Mouse (Mus musculus): Measurements from ENCODE around the gene A230050P20Rik. TPM values are rescaled to one million over a fixed set of nuclear protein-coding genes. Genes with fewer than 3 reads are reported as not detected.

The A230050P20Rik gene
- total RNA-seq, 2 experiments from 2014 or later, result 54.4 to 57.9 TPM

- intact Hi-C loops (cut with DNase I), result no loop called here
- no peak for DNase-seq (ENCODE audit: low spot score in 2 of 2)
These were observed 2.0 kb downstream of the A230050P20Rik start for GRCm38 (mm10) chr9:20870211-20871173.

GRCm38 (mm10) chr9:20872991-20873390 is 4.5 kb downstream of the A230050P20Rik start:
- no peak for DNase-seq (ENCODE audit: low spot score in 2 of 2)
- intact Hi-C loops (cut with DNase I), result no loop called here

- intact Hi-C loops (cut with DNase I), result no loop called here
- no peak for DNase-seq (ENCODE audit: low spot score in 2 of 2)
These were observed 5.1 kb downstream of the A230050P20Rik start for GRCm38 (mm10) chr9:20873521-20873920.

GRCm38 (mm10) chr9:20875021-20875790 is 6.8 kb downstream of the A230050P20Rik start:
- DNase-seq (ENCODE audit: low spot score in 2 of 2), result peak in 1 of 2 experiments; percentile 66

GRCm38 (mm10) chr9:20876318-20877117 is 8.1 kb downstream of the A230050P20Rik start:
- intact Hi-C loops (cut with DNase I), result no loop called here
- no peak for DNase-seq (ENCODE audit: low spot score in 2 of 2)

More at GRCm38 (mm10) chr9:20875021-20875790, 6.8 kb downstream of the A230050P20Rik start:
- intact Hi-C loops (cut with DNase I), result no loop called here

- no peak for DNase-seq (ENCODE audit: low spot score in 2 of 2)
- intact Hi-C loops (cut with DNase I), result no loop called here
These were observed 8.9 kb downstream of the A230050P20Rik start for GRCm38 (mm10) chr9:20877118-20878040.

GRCm38 (mm10) chr9:20878041-20878709 is 9.7 kb downstream of the A230050P20Rik start:
- intact Hi-C loops (cut with DNase I), result no loop called here
- DNase-seq (ENCODE audit: low spot score in 2 of 2), result peak; percentile 100

- intact Hi-C loops (cut with DNase I), result no loop called here
- DNase-seq (ENCODE audit: low spot score in 2 of 2), result no peak
These were observed 10.2 kb downstream of the A230050P20Rik start for GRCm38 (mm10) chr9:20878710-20879065.

GRCm38 (mm10) chr9:20879097-20879792 is 10.8 kb downstream of the A230050P20Rik start, which contains the start of gene Angptl6:
Gene Angptl6, minus strand, starts transcription at chr9:20879727.
- DNase-seq (ENCODE audit: low spot score in 2 of 2), result no peak
- intact Hi-C loops (cut with DNase I), result no loop called here

GRCm38 (mm10) chr9:20886563-20886962 is 18.1 kb downstream of the A230050P20Rik start:
- DNase-seq (ENCODE audit: low spot score in 2 of 2), result no peak
- intact Hi-C loops (cut with DNase I), result no loop called here

- intact Hi-C loops (cut with DNase I), result no loop called here
- DNase-seq (ENCODE audit: low spot score in 2 of 2), result no peak
These were observed 18.7 kb downstream of the A230050P20Rik start for GRCm38 (mm10) chr9:20887191-20887590.

GRCm38 (mm10) chr9:20887704-20888385 is 19.4 kb downstream of the A230050P20Rik start, which contains the start of gene Ppan:
Gene Ppan, plus strand, starts transcription at chr9:20888175.
- peak; percentile 96 for DNase-seq (ENCODE audit: low spot score in 2 of 2)
- intact Hi-C loops (cut with DNase I), result no loop called here

- no peak for DNase-seq (ENCODE audit: low spot score in 2 of 2)
- intact Hi-C loops (cut with DNase I), result no loop called here
These were observed 19.9 kb downstream of the A230050P20Rik start for GRCm38 (mm10) chr9:20888386-20888765.

GRCm38 (mm10) chr9:20889185-20890141 is 21.0 kb downstream of the A230050P20Rik start:
- intact Hi-C loops (cut with DNase I), result no loop called here
- DNase-seq (ENCODE audit: low spot score in 2 of 2), result no peak

GRCm38 (mm10) chr9:20890411-20890810 is 22.0 kb downstream of the A230050P20Rik start:
- intact Hi-C loops (cut with DNase I), result no loop called here
- no peak for DNase-seq (ENCODE audit: low spot score in 2 of 2)
